In the genomic region with DNA sequence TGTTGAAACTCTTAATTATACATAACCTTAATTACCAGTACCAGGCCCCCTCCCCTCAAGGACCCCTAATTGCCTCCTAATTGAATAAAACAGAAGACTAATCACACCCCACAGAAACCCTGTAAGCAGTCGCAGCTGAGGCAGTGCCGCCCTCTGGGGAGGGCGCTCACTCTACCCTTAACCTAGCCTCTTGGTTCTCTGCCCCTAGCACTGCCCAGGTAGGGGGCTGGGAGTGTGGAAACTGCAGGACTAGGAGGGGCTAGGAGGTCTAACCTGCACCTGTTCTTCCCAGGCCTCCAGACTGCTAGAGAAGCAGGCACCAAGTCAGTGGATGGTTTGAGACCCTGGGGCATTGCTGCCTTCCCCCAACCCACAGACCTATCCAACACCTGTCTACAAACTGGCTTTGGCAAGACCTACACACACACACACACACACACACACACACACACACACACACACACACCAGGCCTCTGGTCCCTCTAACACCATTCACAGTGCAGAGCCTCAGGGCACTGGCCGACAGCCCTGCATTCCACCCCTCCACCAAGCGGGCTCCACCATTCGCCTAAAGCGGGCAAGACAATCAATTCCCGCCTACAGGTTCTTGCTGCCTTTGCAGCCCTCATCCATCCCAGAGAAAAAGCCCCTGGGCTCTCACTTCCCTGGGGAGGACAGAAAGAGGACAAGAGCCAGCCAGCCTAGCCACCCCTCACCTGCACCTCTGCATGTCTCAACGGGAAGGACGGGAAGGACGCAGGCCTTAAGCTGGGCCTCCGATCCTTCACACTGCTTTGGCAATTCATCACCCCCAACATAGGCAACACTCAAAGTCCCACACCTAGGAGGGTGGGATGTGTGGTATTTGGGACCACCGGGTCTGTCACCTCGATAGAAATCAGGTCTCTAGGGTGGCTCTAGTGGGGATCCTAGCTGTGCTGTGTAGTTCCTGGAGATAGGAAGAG, we compare ENCODE assay signal across 9 mouse cellular contexts. TPM values are rescaled to one million over a fixed set of nuclear protein-coding genes. Genes with fewer than 3 reads are reported as not detected.
DNase-seq lines count a peak whose midpoint lies in the region; ATAC-seq and TF ChIP-seq lines count a peak whose summit lies in the region.
"Had no signal": no experiment of that assay in that cellular context is flagged by ENCODE, and none has a peak within 500 bp of the region (broad histone marks: within the 10 kb centered on the region; RNA-seq: fewer than 3 reads in every experiment).

No protein-coding gene starts in this region.

- no peak for TF ChIP-seq POLR2A in brain, embryonic 14.5 days (IDR thresholded peaks at IDR 0.05; ENCODE audit: borderline replicate concordance, extremely low read depth, insufficient read depth, insufficient read length, poor library complexity, severe bottlenecking)

- H3K36me3 ChIP-seq in embryonic facial prominence, embryonic 13.5 days = no peaks in the 10 kb centered on the region
- H3K36me3 ChIP-seq in hindbrain, embryonic 15.5 days = no peaks in the 10 kb centered on the region
- H3K36me3 ChIP-seq in limb, embryonic 15.5 days = no peaks in the 10 kb centered on the region
- H3K36me3 ChIP-seq in liver, embryonic 11.5 days (ENCODE audit: control insufficient read depth, insufficient read depth, low read length) = no peaks in the 10 kb centered on the region

- no peaks in the 10 kb centered on the region for H3K9me3 ChIP-seq in embryonic facial prominence, embryonic 13.5 days
- no peaks in the 10 kb centered on the region for H3K9me3 ChIP-seq in hindbrain, embryonic 15.5 days
- no peaks in the 10 kb centered on the region for H3K9me3 ChIP-seq in limb, embryonic 15.5 days
- H3K9me3 ChIP-seq in liver, embryonic 11.5 days (ENCODE audit: control insufficient read depth, low read length) = no peaks in the 10 kb centered on the region

- peak overlapping the region; percentile 98 for H3K27ac ChIP-seq in embryonic facial prominence, embryonic 13.5 days
- no peak overlapping the region for H3K27ac ChIP-seq in hindbrain, embryonic 15.5 days (replicated peaks)
- no peak overlapping the region for H3K27ac ChIP-seq in limb, embryonic 15.5 days
- H3K27ac ChIP-seq in liver, embryonic 11.5 days (ENCODE audit: low read depth, low read length) = no peak overlapping the region

- DNase-seq in brain, embryonic 14.5 days (ENCODE audit: low read depth) = peak; percentile 61
- no peak for DNase-seq in adrenal gland, adult (ENCODE audit: inconsistent age in 2 of 2, low spot score in 1 of 2)
- no peak for DNase-seq in thymus, postnatal 10 days (ENCODE audit: low spot score in 2 of 2)
- DNase-seq in liver, embryonic 11.5 days (ENCODE audit: low spot score) = no peak

- peak overlapping the region; percentile 75 for H3K4me3 ChIP-seq in embryonic facial prominence, embryonic 13.5 days
- peak overlapping the region; percentile 42; the same call in 1 of the 2 replicates for H3K4me3 ChIP-seq in hindbrain, embryonic 15.5 days
- peak overlapping the region; percentile 70 for H3K4me3 ChIP-seq in limb, embryonic 15.5 days
- no peak overlapping the region for H3K4me3 ChIP-seq in liver, embryonic 11.5 days (ENCODE audit: low read depth, low read length)

- peaks cover 62% of the 10 kb centered on the region for H3K4me1 ChIP-seq in embryonic facial prominence, embryonic 13.5 days
- H3K4me1 ChIP-seq in hindbrain, embryonic 15.5 days (replicated peaks) = peaks cover 31% of the 10 kb centered on the region
- peaks cover 53% of the 10 kb centered on the region for H3K4me1 ChIP-seq in limb, embryonic 15.5 days
- peaks cover 2% of the 10 kb centered on the region; the same call in 1 of the 2 replicates for H3K4me1 ChIP-seq in liver, embryonic 11.5 days (replicated peaks; ENCODE audit: control insufficient read depth, insufficient read depth, low read length)

- peak overlapping the region; percentile 83 for H3K4me2 ChIP-seq in embryonic facial prominence, embryonic 13.5 days
- H3K4me2 ChIP-seq in hindbrain, embryonic 15.5 days = peak overlapping the region; percentile 60
- H3K4me2 ChIP-seq in limb, embryonic 15.5 days = peak overlapping the region; percentile 85
- H3K4me2 ChIP-seq in liver, embryonic 11.5 days = no peak overlapping the region

- no peak for ATAC-seq in embryonic facial prominence, embryonic 13.5 days (ENCODE audit: insufficient number of reproducible peaks, insufficient read depth, low FRiP score, low TSS enrichment, low read depth)
- no peak for ATAC-seq in hindbrain, embryonic 15.5 days (ENCODE audit: low FRiP score, low read depth)
- ATAC-seq in limb, embryonic 15.5 days (ENCODE audit: insufficient number of reproducible peaks, low FRiP score, low TSS enrichment, low read depth) = no peak
- no peak for ATAC-seq in erythroblast, adult 5-6 weeks (replicated peaks; ENCODE audit: low FRiP score, poor library complexity, severe bottlenecking)
- no peak for ATAC-seq in liver, embryonic 11.5 days (replicated peaks; ENCODE audit: low FRiP score)

- H3K9ac ChIP-seq in embryonic facial prominence, embryonic 13.5 days = peak overlapping the region; percentile 92
- no peak overlapping the region for H3K9ac ChIP-seq in hindbrain, embryonic 15.5 days
- 0 out of 2 replicates have a peak overlapping the region, but pooled peaks have one; percentile 18 for H3K9ac ChIP-seq in limb, embryonic 15.5 days
- H3K9ac ChIP-seq in liver, embryonic 11.5 days (ENCODE audit: low read depth, low read length) = no peak overlapping the region

- TF ChIP-seq CTCF in brain, embryonic 14.5 days (IDR thresholded peaks at IDR 0.05; ENCODE audit: borderline replicate concordance, extremely low read depth, insufficient read depth, insufficient read length) = no peak

- 32% methylated on average over 14 of the region's 14 CpGs for WGBS in embryonic facial prominence, embryonic 13.5 days
- 35% methylated on average over 14 of the region's 14 CpGs for WGBS in hindbrain, embryonic 15.5 days
- 48% methylated on average over 14 of the region's 14 CpGs for WGBS in limb, embryonic 15.5 days
- WGBS in liver, embryonic 11.5 days = 30% methylated on average over 14 of the region's 14 CpGs

- peaks cover 66% of the 10 kb centered on the region for H3K27me3 ChIP-seq in embryonic facial prominence, embryonic 13.5 days
- peaks cover 70% of the 10 kb centered on the region for H3K27me3 ChIP-seq in hindbrain, embryonic 15.5 days
- H3K27me3 ChIP-seq in limb, embryonic 15.5 days = peaks cover 62% of the 10 kb centered on the region
- peaks cover 86% of the 10 kb centered on the region for H3K27me3 ChIP-seq in liver, embryonic 11.5 days (replicated peaks; ENCODE audit: control insufficient read depth, insufficient read depth, low read length)

RNA-seq across cellular contexts. Expression of gene Prdm16, which starts 3.6 kb away (rescaled TPM):
- 8.9 and 10.8 TPM in 2 replicates for polyA plus RNA-seq in brain, embryonic 14.5 days (2012; rRNA removed)
- 39.0 and 46.0 TPM in 2 replicates for polyA plus RNA-seq in embryonic facial prominence, embryonic 13.5 days (2015; fragmentation: Nextera tagmentation; extraction: Ambion mirVana)
- 14.0 and 16.2 TPM in 2 replicates for polyA plus RNA-seq in hindbrain, embryonic 15.5 days (2015; fragmentation: Nextera tagmentation; extraction: Ambion mirVana)
- 16.9 and 17.5 TPM in 2 replicates for polyA plus RNA-seq in limb, embryonic 15.5 days (2015; fragmentation: Nextera tagmentation; extraction: Ambion mirVana)
- 2.1 TPM in 1 of 2 replicates, not detected in the other for total RNA-seq in erythroblast, adult 5-6 weeks (2015; ENCODE audit: low replicate concordance)
- total RNA-seq in erythroblast, adult 5-6 weeks (2017; ENCODE audit: low replicate concordance) = 1.7 and 3.0 TPM in 2 replicates
- 7.0 and 7.2 TPM in 2 replicates for polyA plus RNA-seq in liver, embryonic 11.5 days (2014; fragmentation: Nextera tagmentation; extraction: Ambion mirVana)

RNA-seq across cellular contexts. Expression of gene Actrt2, which starts 34.6 kb away (rescaled TPM):
- not detected in 2 replicates for polyA plus RNA-seq in brain, embryonic 14.5 days (2012; rRNA removed)
- not detected in 2 replicates for polyA plus RNA-seq in embryonic facial prominence, embryonic 13.5 days (2015; fragmentation: Nextera tagmentation; extraction: Ambion mirVana)
- not detected in 2 replicates for polyA plus RNA-seq in hindbrain, embryonic 15.5 days (2015; fragmentation: Nextera tagmentation; extraction: Ambion mirVana)
- not detected in 2 replicates for polyA plus RNA-seq in limb, embryonic 15.5 days (2015; fragmentation: Nextera tagmentation; extraction: Ambion mirVana)
- not detected in 2 replicates for total RNA-seq in erythroblast, adult 5-6 weeks (2015; ENCODE audit: low replicate concordance)
- total RNA-seq in erythroblast, adult 5-6 weeks (2017; ENCODE audit: low replicate concordance) = not detected in 2 replicates
- polyA plus RNA-seq in liver, embryonic 11.5 days (2014; fragmentation: Nextera tagmentation; extraction: Ambion mirVana) = not detected in 2 replicates
- polyA plus RNA-seq: liver, embryonic 16.5 days had no signal

Comparison
In these comparisons a context has a peak if more than half of its experiments do, and no peak if none do; other contexts are left out.
1. H3K9ac ChIP-seq: peak in embryonic facial prominence, embryonic 13.5 days (single experiment) and limb, embryonic 15.5 days (single experiment); none in hindbrain, embryonic 15.5 days (single experiment) and liver, embryonic 11.5 days (single experiment).